Mouse (Mus musculus) embryonic fibroblast, embryonic 13.5 days (primary cell): ENCODE measurements at regions not wholly inside any gene's neighbourhood (a gene's known extent, or its start where the extent isn't known, plus 50 kb on each side); places are given as distances from the start of the nearest gene placed in this dataset.

Experiments
- CTCF ChIP-seq: IDR thresholded peaks from 2 replicates; pipeline ENCODE4 v1.5.1; 2011; ENCODE audit warnings: mild to moderate bottlenecking, control low read depth, low read length, moderate library complexity, borderline replicate concordance; ENCODE audit not compliant: insufficient read depth
- POLR2A ChIP-seq: IDR thresholded peaks from 2 replicates; pipeline ENCODE4 v1.6.1; 2011; ENCODE audit warnings: low read depth, mild to moderate bottlenecking, control low read depth, low read length, moderate library complexity

DNA sequence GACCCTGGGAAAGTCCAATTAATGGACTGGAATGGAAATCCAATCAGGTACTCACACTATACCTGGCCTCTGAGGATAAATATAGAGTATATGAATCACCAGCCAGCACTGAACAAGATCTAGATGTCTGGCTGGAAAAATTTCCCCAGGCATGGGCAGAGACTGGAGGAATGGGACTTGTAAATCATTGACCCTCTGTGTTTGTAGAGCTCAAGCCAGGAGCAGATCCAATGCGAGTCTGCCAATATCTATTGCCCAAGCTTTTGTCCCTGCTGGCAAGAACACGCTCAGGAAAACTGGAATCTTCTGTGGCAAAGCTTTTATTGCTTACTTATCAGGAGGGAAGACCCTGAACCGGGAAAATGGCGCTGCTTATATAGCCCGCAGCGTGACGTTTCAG is 77.8 kb downstream of the Mup20 start:
- TF ChIP-seq POLR2A = no peak
- no peak for TF ChIP-seq CTCF
